Mouse (Mus musculus) Muller cell, postnatal 12 days (primary cell): ENCODE measurements around the gene Rxra.
A peak's percentile ranks its signal among the peaks of the same experiment; 100 is the strongest.

ENCODE experiments used
- DNase-seq: peaks from one replicate; pipeline ENCODE4 v3.0.0-alpha.2; 2015; ENCODE audit errors: inconsistent ontology term

Gene Rxra

DNA sequence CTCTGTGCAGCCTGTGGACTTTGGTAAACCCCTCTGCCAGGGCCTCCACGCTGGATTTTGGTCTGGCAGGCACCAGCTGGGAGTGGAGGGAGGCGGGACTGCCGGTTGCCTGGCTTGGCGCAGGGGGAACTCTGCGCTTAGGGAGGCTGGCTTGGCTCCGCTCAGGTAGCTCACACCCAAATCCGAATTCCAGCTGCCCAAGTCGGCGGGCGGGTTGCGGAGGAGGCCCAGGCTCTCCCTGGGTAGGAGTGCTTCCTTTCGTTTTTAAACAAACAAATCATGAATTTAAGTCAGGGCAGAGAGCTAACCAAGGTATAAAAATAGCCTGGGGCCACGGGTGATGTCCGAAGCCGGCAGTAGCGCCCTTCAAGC lies at the start of gene Rxra:
Gene Rxra, plus strand, starts transcription at position 335 of the 372 bp plus-strand sequence.
- peak; percentile 87 for DNase-seq

DNA sequence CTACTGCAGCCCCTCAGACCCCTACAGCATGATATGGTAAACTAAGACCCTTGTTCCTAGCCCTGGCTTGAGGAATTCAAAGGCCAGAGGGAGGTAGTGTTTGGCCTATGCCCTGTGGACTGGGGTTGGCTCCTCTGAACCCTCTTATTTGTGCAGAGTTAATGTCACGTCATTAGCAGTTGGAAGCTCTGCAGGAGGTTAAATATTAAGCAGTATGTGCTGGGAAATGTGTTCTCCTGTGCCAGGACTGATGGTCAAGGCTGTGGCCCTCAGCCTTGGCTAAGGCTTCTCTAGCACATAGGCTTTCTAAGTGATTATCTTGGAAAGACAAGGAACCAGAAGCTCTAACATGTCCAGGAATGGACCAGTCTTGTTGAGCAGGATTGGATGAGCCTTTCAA lies 49.6 kb upstream of the Rxra start:
- no peak for DNase-seq

- DNase-seq = no peak
These were observed 45.5 kb upstream of the Rxra start for GRCm38 (mm10) chr2:27630601-27631285.

DNA sequence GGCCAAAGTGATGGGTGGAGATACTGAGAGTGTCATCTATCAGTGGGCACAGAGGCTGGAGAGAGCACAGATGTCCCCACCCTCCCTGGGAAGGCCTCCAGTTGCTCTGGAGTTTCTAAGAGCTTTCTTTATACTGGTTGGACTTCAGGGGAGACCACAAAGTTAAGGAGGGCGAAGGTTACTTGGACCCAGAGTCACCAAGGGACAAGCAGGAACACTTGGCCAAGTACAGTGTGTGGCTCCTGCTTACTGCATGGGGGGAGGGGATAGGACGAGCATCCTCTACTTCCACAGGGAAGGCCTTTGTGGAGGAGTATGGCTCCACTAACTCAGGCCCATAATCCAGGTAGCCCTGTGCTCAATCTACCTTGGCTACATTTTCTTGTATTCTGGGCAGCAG lies 42.8 kb upstream of the Rxra start:
- DNase-seq = no peak

DNA sequence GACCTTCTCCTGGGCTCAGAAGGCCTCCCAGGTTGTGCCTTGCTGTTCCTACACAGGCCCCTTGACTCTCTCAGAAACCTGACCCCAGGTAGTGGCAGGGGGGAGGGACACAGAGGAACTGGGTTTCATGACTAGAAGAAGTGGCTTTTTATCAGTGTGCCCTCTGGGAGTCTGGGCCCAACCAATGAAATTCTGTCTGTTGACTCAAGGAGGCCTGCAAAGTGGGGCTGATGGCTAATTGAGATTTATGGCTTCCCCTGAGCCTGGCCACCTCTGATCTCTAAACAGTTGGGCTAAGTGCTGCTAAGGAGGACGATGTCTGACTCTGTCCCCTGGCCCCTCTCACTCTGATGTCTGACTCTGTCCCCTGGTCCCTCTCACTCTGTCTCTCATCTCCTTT lies 42.2 kb upstream of the Rxra start:
- DNase-seq = no peak

GRCm38 (mm10) chr2:27635147-27635738 lies 41.0 kb upstream of the Rxra start:
- no peak for DNase-seq

GRCm38 (mm10) chr2:27636796-27637195 lies 39.4 kb upstream of the Rxra start:
- DNase-seq = peak; percentile 66

GRCm38 (mm10) chr2:27637281-27637896 lies 38.9 kb upstream of the Rxra start:
- DNase-seq = no peak

DNA sequence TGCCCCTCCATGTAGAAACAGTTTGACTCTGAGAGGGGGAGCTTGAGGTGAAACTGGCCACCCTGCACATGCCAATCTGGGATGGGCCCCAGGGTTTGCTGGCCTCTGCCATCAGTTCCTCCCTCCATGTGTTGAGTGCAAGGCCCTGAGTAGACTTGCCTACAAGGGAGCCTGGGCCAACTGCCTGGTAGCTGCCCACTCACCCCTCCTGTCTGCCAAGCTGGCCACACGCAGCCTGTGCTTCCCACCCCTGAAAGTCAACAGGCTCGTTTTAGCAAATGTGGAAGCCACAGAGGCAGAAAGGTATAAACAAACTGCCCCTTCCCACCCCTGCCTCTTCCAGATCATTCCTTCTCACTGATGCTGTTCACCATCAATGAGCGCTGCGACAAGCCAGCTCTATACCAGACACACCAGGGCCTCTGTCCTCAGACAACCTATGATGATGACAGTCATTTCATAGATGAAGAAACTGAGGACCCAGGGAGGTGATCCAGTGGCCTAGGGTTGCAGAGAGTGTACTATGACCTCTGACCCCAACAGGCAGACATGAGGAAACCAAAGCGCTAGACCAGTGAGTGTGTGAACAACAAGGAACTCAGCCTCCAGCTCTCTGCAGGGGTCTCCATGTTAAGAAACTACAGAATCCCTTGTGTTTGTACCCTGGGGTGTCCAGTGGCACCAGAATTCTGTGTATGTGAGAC lies 36.5 kb upstream of the Rxra start:
- DNase-seq = no peak

DNA sequence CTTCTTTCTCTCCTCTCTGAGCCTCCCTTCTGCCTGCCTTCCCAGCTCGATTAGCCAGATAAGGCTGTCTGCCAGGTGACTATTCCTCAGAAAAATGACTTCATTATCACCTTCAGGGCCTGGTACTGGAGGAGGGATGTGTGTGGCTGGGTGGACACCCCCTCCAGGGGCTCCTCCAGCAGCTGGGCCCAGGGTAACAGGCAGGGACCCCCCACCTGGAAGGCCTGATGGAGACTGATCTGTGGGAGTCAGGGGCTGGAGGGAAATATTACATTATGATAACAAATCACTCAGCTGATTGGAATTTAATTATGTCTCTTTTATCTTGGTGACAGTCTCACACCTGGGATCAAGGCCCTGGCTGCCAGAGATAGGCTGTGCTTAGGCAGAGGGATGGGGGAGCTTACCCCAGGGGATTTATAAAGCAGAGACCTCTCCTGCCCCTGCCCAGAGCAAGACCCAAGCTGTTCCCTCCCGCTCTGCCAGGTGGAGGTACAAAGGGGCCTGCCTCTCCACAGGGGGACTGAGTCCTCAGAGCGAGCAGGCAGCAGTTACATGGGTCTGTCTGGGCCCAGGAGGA lies 35.2 kb upstream of the Rxra start:
- no peak for DNase-seq

GRCm38 (mm10) chr2:27644547-27645120 lies 31.6 kb upstream of the Rxra start:
- no peak for DNase-seq

- no peak for DNase-seq
These were observed 30.8 kb upstream of the Rxra start for GRCm38 (mm10) chr2:27645471-27645870.

GRCm38 (mm10) chr2:27649862-27650661 lies 26.2 kb upstream of the Rxra start:
- DNase-seq = no peak

GRCm38 (mm10) chr2:27650991-27651390 lies 25.2 kb upstream of the Rxra start:
- no peak for DNase-seq

- peak; percentile 45 for DNase-seq
These were observed 22.7 kb upstream of the Rxra start for GRCm38 (mm10) chr2:27653496-27654030.

DNA sequence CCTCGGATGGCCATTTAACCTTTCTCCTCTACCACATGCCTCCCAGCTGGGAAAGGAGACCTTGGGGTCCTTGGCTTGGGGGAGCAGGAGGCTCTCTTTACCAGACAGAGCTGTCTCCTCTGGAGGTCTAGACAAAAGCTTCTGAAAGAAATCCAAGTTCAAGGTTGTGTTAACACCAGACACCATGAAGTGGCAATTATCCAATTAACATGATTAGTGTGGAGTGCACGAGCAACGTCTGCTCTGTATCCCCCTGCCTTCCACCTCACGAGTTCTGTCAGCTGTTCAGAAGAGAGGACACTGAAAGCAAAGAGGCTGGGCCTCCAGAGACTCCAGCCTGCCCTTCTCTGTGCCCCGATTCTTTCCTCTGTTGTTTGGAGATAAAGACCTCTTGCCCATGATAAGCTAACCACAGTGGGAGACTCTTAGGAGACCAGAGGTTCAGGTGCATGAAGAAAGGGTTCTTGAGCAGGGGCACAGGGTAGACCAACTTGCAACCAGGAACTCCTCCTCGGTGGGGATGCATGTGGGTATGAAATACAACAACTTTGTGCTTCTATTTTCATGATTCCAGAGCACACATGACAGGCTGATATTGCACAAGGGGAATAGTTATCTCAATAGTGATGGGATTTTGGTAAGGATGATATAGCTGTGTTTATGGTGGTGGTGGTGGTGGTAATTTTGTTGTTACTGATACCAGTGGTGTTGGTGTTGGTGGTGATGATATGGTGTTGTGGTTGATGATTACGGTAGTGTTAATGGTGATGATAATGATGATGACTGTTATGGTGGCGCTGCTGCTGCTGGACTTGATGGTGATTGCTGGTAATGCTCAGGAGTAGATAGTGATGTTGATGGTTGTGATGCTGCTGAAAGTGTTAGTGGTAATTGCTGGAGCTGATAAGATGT lies 21.7 kb upstream of the Rxra start:
- DNase-seq = no peak

DNA sequence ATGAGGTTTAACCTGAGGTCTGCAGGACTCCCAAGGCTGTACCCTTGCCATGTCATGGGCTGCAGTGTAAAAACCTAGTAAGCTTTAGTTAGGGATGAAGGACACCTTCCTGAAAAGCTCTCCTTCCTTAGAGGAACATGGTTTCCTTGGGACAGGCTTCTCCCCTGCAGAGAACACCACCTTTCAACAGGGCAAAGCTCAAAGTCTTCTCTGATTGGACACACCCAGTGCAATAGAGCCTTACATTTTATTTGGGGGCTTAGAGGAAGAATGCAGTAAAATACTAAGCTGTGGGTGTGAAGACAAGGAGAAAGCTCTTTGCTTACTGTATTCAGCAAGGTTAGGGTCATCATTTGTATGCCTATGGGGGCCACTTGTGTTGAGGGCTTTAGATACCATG lies 19.7 kb upstream of the Rxra start:
- no peak for DNase-seq

DNA sequence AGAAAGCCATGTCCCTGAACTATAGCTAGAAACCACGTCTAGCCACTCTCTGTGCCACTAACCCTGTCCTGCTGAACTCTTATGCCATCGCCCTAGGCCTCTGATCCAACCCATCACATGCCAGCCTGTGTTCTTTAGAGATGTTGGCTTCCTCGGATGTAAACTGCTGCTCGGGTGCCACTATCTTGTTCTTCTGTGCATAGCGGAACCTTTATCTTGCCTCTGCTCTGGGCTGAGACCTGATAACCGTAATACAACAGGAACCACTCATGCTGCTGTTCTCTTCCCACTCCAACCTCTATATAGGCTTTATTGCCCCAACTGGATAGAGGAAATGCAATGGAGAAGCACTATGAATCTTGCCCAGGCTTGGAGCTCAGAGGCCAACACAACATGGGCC lies 11.0 kb upstream of the Rxra start:
- no peak for DNase-seq

DNA sequence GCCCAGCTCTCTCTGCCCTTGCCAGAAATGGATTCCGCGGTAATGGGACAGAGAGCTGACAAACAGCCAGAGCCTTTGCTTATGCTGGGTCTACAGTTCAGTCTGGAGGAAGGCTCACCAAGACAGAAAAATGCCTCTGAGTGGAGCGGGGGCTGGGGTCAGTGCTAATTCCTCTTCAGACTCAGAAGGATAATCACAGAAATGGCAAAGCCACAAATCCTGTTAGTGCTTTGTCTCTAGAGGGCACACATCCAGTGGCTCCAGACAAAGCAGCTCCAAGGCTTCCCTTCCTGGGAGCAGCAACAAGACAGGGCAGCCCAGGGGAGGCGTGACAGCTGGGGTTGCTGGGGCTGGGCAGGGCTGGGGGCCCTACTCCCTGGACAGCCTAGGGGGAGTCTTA lies 9.5 kb upstream of the Rxra start:
- DNase-seq = peak; percentile 88

DNA sequence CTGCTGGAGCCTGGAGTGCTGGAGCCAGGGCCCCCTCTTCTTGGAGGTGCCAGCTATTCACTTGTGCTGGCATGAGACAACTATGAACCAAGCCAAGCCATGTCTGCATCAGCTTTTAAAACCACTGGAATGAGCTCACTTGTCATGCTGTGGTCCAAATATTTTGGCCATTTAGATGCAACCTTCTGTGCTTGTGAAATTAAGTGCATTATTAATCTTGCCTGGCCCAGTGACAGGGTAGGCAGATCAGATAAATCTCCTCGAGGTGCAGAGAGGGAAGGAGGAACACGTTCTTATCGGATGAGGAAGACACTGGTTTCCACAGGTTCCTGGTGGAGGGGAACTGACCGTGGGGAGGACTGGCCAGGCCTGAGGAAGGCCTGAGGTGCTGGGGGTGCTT lies 8.6 kb upstream of the Rxra start:
- DNase-seq = peak; percentile 81
